ENCODE assay signal across 8 mouse cellular contexts in the genomic region with DNA sequence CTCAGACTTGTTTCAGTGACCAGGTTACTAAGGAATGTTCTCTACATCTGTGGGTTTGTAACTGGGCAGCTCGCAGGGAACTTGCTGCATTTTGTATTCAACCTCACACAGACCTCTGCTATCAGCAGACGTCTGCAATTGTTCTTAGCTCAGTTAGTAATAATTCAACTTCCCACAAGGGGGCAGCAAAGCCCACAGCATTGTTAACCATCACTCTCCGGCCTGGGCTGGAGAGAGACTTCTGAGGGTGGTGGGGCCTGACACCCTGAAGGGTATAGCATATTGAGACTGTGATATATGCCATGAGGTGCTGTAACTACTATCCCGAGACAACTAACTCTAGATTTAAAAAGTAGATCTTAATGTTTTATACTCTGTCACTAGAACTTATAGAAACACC. TPM values are rescaled to one million over a fixed set of nuclear protein-coding genes. Genes with fewer than 3 reads are reported as not detected.
DNase-seq lines count a peak whose midpoint lies in the region; ATAC-seq and TF ChIP-seq lines count a peak whose summit lies in the region.

No protein-coding gene starts in this region.

- no peaks in the 10 kb centered on the region for H3K4me1 ChIP-seq in E14TG2a.4 (replicated peaks; ENCODE audit: low read depth, low read length)
- H3K4me1 ChIP-seq in embryonic facial prominence, embryonic 11.5 days (ENCODE audit: control insufficient read depth, insufficient read depth, low read length) = no peaks in the 10 kb centered on the region
- no peaks in the 10 kb centered on the region for H3K4me1 ChIP-seq in heart, postnatal 0 days (ENCODE audit: control insufficient read depth, insufficient read depth)
- H3K4me1 ChIP-seq in liver, embryonic 14.5 days (replicated peaks; ENCODE audit: control insufficient read depth in 2 of 2, insufficient read depth in 2 of 2, low read length in 1 of 2) = no peaks in the 10 kb centered on the region
- no peaks in the 10 kb centered on the region for H3K4me1 ChIP-seq in neural tube, embryonic 14.5 days (ENCODE audit: control insufficient read depth, insufficient read depth, low read length)

- 0 out of 2 replicates have a peak, but pooled peaks have one; percentile 19 for ATAC-seq in embryonic facial prominence, embryonic 11.5 days (replicated peaks; ENCODE audit: insufficient number of reproducible peaks, low FRiP score, low TSS enrichment, low read depth)
- no peak; the same call in 1 of the 2 replicates for ATAC-seq in heart, postnatal 0 days (ENCODE audit: insufficient read depth, low read depth)
- ATAC-seq in liver, embryonic 14.5 days (ENCODE audit: insufficient read depth) = no peak
- ATAC-seq in neural tube, embryonic 14.5 days (ENCODE audit: low read depth) = peak; percentile 57; the same call in 1 of the 2 replicates

- peak; percentile 12 to 42 for DNase-seq in adrenal gland, postnatal 4 days (ENCODE audit: low spot score in 2 of 2)
- peak; percentile 84 for DNase-seq in embryonic facial prominence, embryonic 11.5 days (ENCODE audit: low spot score)
- DNase-seq in heart, postnatal 0 days (ENCODE audit: low spot score) = peak; percentile 44
- DNase-seq in kidney, postnatal 25 days = peak; percentile 50 to 81
- no peak for DNase-seq in liver, embryonic 14.5 days (ENCODE audit: low read depth in 3 of 3, low spot score in 3 of 3)
- peak; percentile 22 to 75 for DNase-seq in thymus, postnatal 10 days (ENCODE audit: low spot score in 2 of 2)

- WGBS in embryonic facial prominence, embryonic 11.5 days = 15% methylated on average over 4 of the region's 4 CpGs
- WGBS in heart, postnatal 0 days = 9% methylated on average over 4 of the region's 4 CpGs
- 19% methylated on average over 4 of the region's 4 CpGs for WGBS in liver, embryonic 14.5 days (ENCODE audit: insufficient replicate concordance)
- WGBS in neural tube, embryonic 14.5 days = 9% methylated on average over 4 of the region's 4 CpGs

- no peaks in the 10 kb centered on the region for H3K27me3 ChIP-seq in E14TG2a.4 (ENCODE audit: insufficient read depth, low read length)
- H3K27me3 ChIP-seq in embryonic facial prominence, embryonic 11.5 days (ENCODE audit: control insufficient read depth, insufficient read depth, low read length) = no peaks in the 10 kb centered on the region
- H3K27me3 ChIP-seq in heart, postnatal 0 days (ENCODE audit: control insufficient read depth, insufficient read depth, low read length) = no peaks in the 10 kb centered on the region
- H3K27me3 ChIP-seq in liver, embryonic 14.5 days (ENCODE audit: control insufficient read depth, insufficient read depth, low read length) = no peaks in the 10 kb centered on the region
- no peaks in the 10 kb centered on the region for H3K27me3 ChIP-seq in neural tube, embryonic 14.5 days (ENCODE audit: control insufficient read depth, insufficient read depth, low read length)

- no peaks in the 10 kb centered on the region for H3K36me3 ChIP-seq in E14TG2a.4 (ENCODE audit: insufficient read depth, low read length)
- no peaks in the 10 kb centered on the region for H3K36me3 ChIP-seq in embryonic facial prominence, embryonic 11.5 days (replicated peaks; ENCODE audit: control insufficient read depth, insufficient read depth, low read depth, low read length)
- no peaks in the 10 kb centered on the region for H3K36me3 ChIP-seq in heart, postnatal 0 days (replicated peaks; ENCODE audit: control insufficient read depth, insufficient read depth, low read length)
- H3K36me3 ChIP-seq in liver, embryonic 14.5 days (replicated peaks; ENCODE audit: control insufficient read depth, insufficient read depth, low read depth) = no peaks in the 10 kb centered on the region
- no peaks in the 10 kb centered on the region for H3K36me3 ChIP-seq in neural tube, embryonic 14.5 days (ENCODE audit: control insufficient read depth, insufficient read depth, low read length)

- 0 out of 2 replicates have a peak, but pooled peaks cover 4% of the 10 kb centered on the region for H3K9me3 ChIP-seq in E14TG2a.4 (ENCODE audit: low read length)
- no peaks in the 10 kb centered on the region for H3K9me3 ChIP-seq in embryonic facial prominence, embryonic 11.5 days (replicated peaks; ENCODE audit: control insufficient read depth, low read length)
- H3K9me3 ChIP-seq in heart, postnatal 0 days (replicated peaks; ENCODE audit: control insufficient read depth, low read length) = no peaks in the 10 kb centered on the region
- no peaks in the 10 kb centered on the region for H3K9me3 ChIP-seq in liver, embryonic 14.5 days (ENCODE audit: control insufficient read depth, low read length)
- H3K9me3 ChIP-seq in neural tube, embryonic 14.5 days (ENCODE audit: control insufficient read depth, low read length) = no peaks in the 10 kb centered on the region

- no peak overlapping the region for H3K9ac ChIP-seq in embryonic facial prominence, embryonic 11.5 days (replicated peaks; ENCODE audit: low read length)
- H3K9ac ChIP-seq in heart, postnatal 0 days (replicated peaks; ENCODE audit: low read depth, low read length) = no peak overlapping the region
- H3K9ac ChIP-seq in liver, embryonic 14.5 days (replicated peaks) = no peak overlapping the region
- no peak overlapping the region for H3K9ac ChIP-seq in neural tube, embryonic 14.5 days (replicated peaks; ENCODE audit: low read depth, low read length)

- H3K4me2 ChIP-seq in embryonic facial prominence, embryonic 11.5 days (ENCODE audit: low read depth, low read length) = no peak overlapping the region
- no peak overlapping the region for H3K4me2 ChIP-seq in heart, postnatal 0 days (ENCODE audit: low read depth, low read length)
- no peak overlapping the region for H3K4me2 ChIP-seq in liver, embryonic 14.5 days (ENCODE audit: low read depth)
- H3K4me2 ChIP-seq in neural tube, embryonic 14.5 days (ENCODE audit: low read depth, low read length) = no peak overlapping the region

- no peak for TF ChIP-seq EP300 in heart, postnatal 0 days (IDR thresholded peaks at IDR 0.05; ENCODE audit: low read depth)
- no peak for TF ChIP-seq EP300 in liver, embryonic 14.5 days (IDR thresholded peaks at IDR 0.05; ENCODE audit: low read depth)

- H3K4me3 ChIP-seq in E14TG2a.4 (replicated peaks; ENCODE audit: low read length) = no peak overlapping the region
- no peak overlapping the region for H3K4me3 ChIP-seq in embryonic facial prominence, embryonic 11.5 days (ENCODE audit: low read depth, low read length)
- H3K4me3 ChIP-seq in heart, postnatal 0 days (ENCODE audit: low read depth, low read length) = no peak overlapping the region
- no peak overlapping the region for H3K4me3 ChIP-seq in liver, embryonic 14.5 days (ENCODE audit: insufficient read depth in 1 of 2, low read depth in 2 of 2, low read length in 2 of 2)
- no peak overlapping the region for H3K4me3 ChIP-seq in neural tube, embryonic 14.5 days (ENCODE audit: low read depth, low read length)

- H3K27ac ChIP-seq in embryonic facial prominence, embryonic 11.5 days (replicated peaks; ENCODE audit: low read depth, low read length) = no peak overlapping the region
- no peak overlapping the region for H3K27ac ChIP-seq in heart, postnatal 0 days (ENCODE audit: low read depth)
- no peak overlapping the region for H3K27ac ChIP-seq in liver, embryonic 14.5 days
- H3K27ac ChIP-seq in neural tube, embryonic 14.5 days (ENCODE audit: low read depth, low read length) = no peak overlapping the region

- TF ChIP-seq CTCF in E14TG2a.4 (conservative IDR thresholded peaks at IDR 0.05; ENCODE audit: low read length) = peak; percentile 44
- peak; percentile 79 for TF ChIP-seq CTCF in heart, postnatal 0 days (IDR thresholded peaks at IDR 0.05; ENCODE audit: low read depth)
- peak; percentile 67 for TF ChIP-seq CTCF in liver, embryonic 14.5 days (IDR thresholded peaks at IDR 0.05; ENCODE audit: low read depth)

RNA-seq across cellular contexts. Expression of a gene that starts 24.3 kb away (rescaled TPM):
- total RNA-seq in adrenal gland, postnatal 4 days (2021) = 10 to 100 TPM; 34.6 to 38.6 TPM
- 18.3 and 19.3 TPM in 2 replicates for polyA plus RNA-seq in embryonic facial prominence, embryonic 11.5 days (2014; fragmentation: Nextera tagmentation; extraction: Ambion mirVana)
- total RNA-seq in heart, postnatal 0 days (2014; rRNA removed; ENCODE audit: low replicate concordance) = 10.5 and 12.2 TPM in 2 replicates
- polyA plus RNA-seq in heart, postnatal 0 days (2015; fragmentation: Nextera tagmentation; extraction: Ambion mirVana) = 4.6 and 5.8 TPM in 2 replicates
- polyA plus RNA-seq in liver, embryonic 14.5 days (2012; rRNA removed) = 0.61 and 0.66 TPM in 2 replicates
- polyA plus RNA-seq in liver, embryonic 14.5 days (2014; fragmentation: Nextera tagmentation; extraction: Ambion mirVana) = 1.6 and 1.8 TPM in 2 replicates
- polyA plus RNA-seq in neural tube, embryonic 14.5 days (2014; fragmentation: Nextera tagmentation; extraction: Ambion mirVana) = 36.5 and 57.4 TPM in 2 replicates

RNA-seq across cellular contexts. Expression of a gene that starts 57.5 kb away (rescaled TPM):
- total RNA-seq in adrenal gland, postnatal 4 days (2021) = under 1 TPM; 0.25 to 0.48 TPM
- 0.45 and 0.94 TPM in 2 replicates for polyA plus RNA-seq in embryonic facial prominence, embryonic 11.5 days (2014; fragmentation: Nextera tagmentation; extraction: Ambion mirVana)
- 0.15 TPM in 1 of 2 replicates, not detected in the other for total RNA-seq in heart, postnatal 0 days (2014; rRNA removed; ENCODE audit: low replicate concordance)
- polyA plus RNA-seq in heart, postnatal 0 days (2015; fragmentation: Nextera tagmentation; extraction: Ambion mirVana) = 0.15 and 0.37 TPM in 2 replicates
- 0.02 and 0.03 TPM in 2 replicates for polyA plus RNA-seq in liver, embryonic 14.5 days (2012; rRNA removed)
- not detected in 2 replicates for polyA plus RNA-seq in liver, embryonic 14.5 days (2014; fragmentation: Nextera tagmentation; extraction: Ambion mirVana)
- polyA plus RNA-seq in neural tube, embryonic 14.5 days (2014; fragmentation: Nextera tagmentation; extraction: Ambion mirVana) = 0.17 and 0.50 TPM in 2 replicates

Comparison
In these comparisons a context has a peak if more than half of its experiments do, and no peak if none do; other contexts are left out.
1. DNase-seq: peak in adrenal gland, postnatal 4 days (2 of 2), embryonic facial prominence, embryonic 11.5 days (single experiment), heart, postnatal 0 days (single experiment), kidney, postnatal 25 days (2 of 2) and thymus, postnatal 10 days (2 of 2); none in liver, embryonic 14.5 days (0 of 3).
2. ATAC-seq: peak in embryonic facial prominence, embryonic 11.5 days (single experiment) and neural tube, embryonic 14.5 days (single experiment); none in heart, postnatal 0 days (single experiment) and liver, embryonic 14.5 days (single experiment).
3. Peak in every context shown above with its lines, with median percentiles within 50 percentile points of each other: CTCF ChIP-seq.